Mouse (Mus musculus) midbrain, embryonic 10.5 days (tissue): ENCODE data around the gene Sh3gl3. TPM values are rescaled to one million over a fixed set of nuclear protein-coding genes. Genes with fewer than 3 reads are reported as not detected.

Source experiments
- DNase-seq: peaks from one replicate; pipeline ENCODE4 v3.0.0-alpha.2; 2017; ENCODE audit warnings: low spot score
- H3K27ac ChIP-seq: fragments of 300-500 bp; sonication (generic); replicated peaks from 2 replicates; pipeline ENCODE4 v1.5.1; 2016; ENCODE audit warnings: mild to moderate bottlenecking
- H3K27me3 ChIP-seq: fragments of 300-500 bp; sonication (generic); 2 replicates; pipeline ENCODE4 v1.6.1; 2016; ENCODE audit warnings: low read depth, mild to moderate bottlenecking; ENCODE audit not compliant: poor library complexity, severe bottlenecking
- H3K36me3 ChIP-seq: fragments of 300-500 bp; sonication (generic); 2 replicates; pipeline ENCODE4 v1.6.1; 2016; ENCODE audit warnings: mild to moderate bottlenecking, moderate library complexity
- H3K4me1 ChIP-seq: fragments of 300-500 bp; sonication (generic); 2 replicates; pipeline ENCODE4 v1.6.1; 2016
- H3K4me3 ChIP-seq: fragments of 300-500 bp; sonication (generic); 2 replicates; pipeline ENCODE4 v1.5.1; 2016; ENCODE audit warnings: mild to moderate bottlenecking, moderate library complexity
- H3K9me3 ChIP-seq: fragments of 300-500 bp; sonication (generic); replicated peaks from 2 replicates; pipeline ENCODE4 v1.6.1; 2016; ENCODE audit warnings: mild to moderate bottlenecking
- WGBS: fragments of 180-500 bp; shearing (Covaris S2); methylation state at CpG from one replicate; pipeline ENCODE4 v1.1.7; 2016; 5-methylcytosine and 5-hydroxymethylcytosine counted together
- polyA plus RNA-seq: library from polyadenylated mRNA; unstranded; fragments of >200 nt; fragmentation: Nextera tagmentation; extraction: Ambion mirVana; gene quantifications from 2 replicates; pipeline ENCODE4 v1.2.1, GENCODE M21; 2016

Gene Sh3gl3
- polyA plus RNA-seq, 1 experiment from 2014 or later = 5.0 TPM

GRCm38 (mm10) chr7:82327881-82328280 lies 154.2 kb downstream of the Sh3gl3 start:
- no peak for DNase-seq
- whole genome bisulfite sequencing = 78% methylated on average over 5 of the region's 5 CpGs
- Histone ChIP-seq H3K9me3 (no peaks in the 10 kb centered on the region), H3K27ac (no peak overlapping the region), H3K4me1 (no peaks in the 10 kb centered on the region), H3K4me3 (no peak overlapping the region), H3K27me3 (0 out of 2 replicates have a peak, but pooled peaks cover 3% of the 10 kb centered on the region), H3K36me3 (no peaks in the 10 kb centered on the region)

DNA sequence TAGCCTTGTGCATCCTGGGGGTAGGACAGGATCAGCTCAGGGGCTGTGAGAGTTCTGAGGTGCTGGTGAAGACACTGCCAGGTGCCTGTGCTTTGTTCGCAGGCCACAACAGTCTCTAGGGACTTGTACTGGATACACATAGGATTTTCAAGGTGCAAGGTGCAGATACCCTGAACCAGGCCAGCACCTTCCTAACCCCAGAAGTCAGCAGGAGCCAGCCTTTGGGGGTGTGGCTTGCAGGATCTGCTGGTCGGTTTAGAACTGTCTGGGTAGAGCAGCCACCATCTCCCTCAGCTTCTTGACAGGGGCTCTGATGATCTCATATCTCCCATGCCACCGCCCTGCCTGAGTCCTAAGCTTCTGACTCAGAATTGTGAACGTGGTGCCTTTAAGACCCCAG lies 156.2 kb downstream of the Sh3gl3 start:
- no peak overlapping the region for H3K4me3 ChIP-seq
- no peaks in the 10 kb centered on the region for H3K4me1 ChIP-seq
- H3K36me3 ChIP-seq = no peaks in the 10 kb centered on the region
- peaks cover 21% of the 10 kb centered on the region for H3K27me3 ChIP-seq
- 68% methylated on average over 4 of the region's 4 CpGs for WGBS
- H3K27ac ChIP-seq = no peak overlapping the region
- no peak for DNase-seq
- H3K9me3 ChIP-seq = no peaks in the 10 kb centered on the region

DNA sequence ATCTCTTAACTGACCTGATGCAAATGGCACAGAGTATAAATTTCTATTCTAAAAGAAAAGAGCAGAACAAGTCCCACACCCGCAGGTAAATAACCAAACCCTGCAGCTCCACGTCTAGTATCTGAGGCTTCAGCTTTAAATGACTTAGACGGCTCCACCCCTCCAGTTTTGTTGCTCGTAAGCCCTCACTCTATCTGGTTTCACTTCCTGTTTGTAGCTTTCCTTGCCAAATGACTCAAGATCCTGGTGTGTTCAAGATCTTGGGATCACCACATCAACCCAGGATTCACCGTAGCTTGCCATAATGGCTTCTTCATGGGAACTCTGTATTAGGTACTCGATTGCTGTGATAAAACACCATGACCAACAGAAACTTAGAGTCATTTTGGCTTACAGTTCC lies 157.2 kb downstream of the Sh3gl3 start:
- Histone ChIP-seq H3K36me3 (no peaks in the 10 kb centered on the region), H3K27me3 (peaks cover 31% of the 10 kb centered on the region), H3K4me3 (no peak overlapping the region), H3K4me1 (peaks cover 9% of the 10 kb centered on the region), H3K27ac (no peak overlapping the region), H3K9me3 (no peaks in the 10 kb centered on the region)
- DNase-seq = no peak
- 80% methylated on average over 6 of the region's 6 CpGs for WGBS

GRCm38 (mm10) chr7:82334000-82334399 lies 160.4 kb downstream of the Sh3gl3 start:
- WGBS = 78% methylated on average over 1 of the region's 1 CpGs
- no peaks in the 10 kb centered on the region for H3K9me3 ChIP-seq
- no peak for DNase-seq
- peaks cover 16% of the 10 kb centered on the region for H3K4me1 ChIP-seq
- no peak overlapping the region for H3K27ac ChIP-seq
- no peaks in the 10 kb centered on the region for H3K36me3 ChIP-seq
- peaks cover 57% of the 10 kb centered on the region for H3K27me3 ChIP-seq
- no peak overlapping the region for H3K4me3 ChIP-seq

DNA sequence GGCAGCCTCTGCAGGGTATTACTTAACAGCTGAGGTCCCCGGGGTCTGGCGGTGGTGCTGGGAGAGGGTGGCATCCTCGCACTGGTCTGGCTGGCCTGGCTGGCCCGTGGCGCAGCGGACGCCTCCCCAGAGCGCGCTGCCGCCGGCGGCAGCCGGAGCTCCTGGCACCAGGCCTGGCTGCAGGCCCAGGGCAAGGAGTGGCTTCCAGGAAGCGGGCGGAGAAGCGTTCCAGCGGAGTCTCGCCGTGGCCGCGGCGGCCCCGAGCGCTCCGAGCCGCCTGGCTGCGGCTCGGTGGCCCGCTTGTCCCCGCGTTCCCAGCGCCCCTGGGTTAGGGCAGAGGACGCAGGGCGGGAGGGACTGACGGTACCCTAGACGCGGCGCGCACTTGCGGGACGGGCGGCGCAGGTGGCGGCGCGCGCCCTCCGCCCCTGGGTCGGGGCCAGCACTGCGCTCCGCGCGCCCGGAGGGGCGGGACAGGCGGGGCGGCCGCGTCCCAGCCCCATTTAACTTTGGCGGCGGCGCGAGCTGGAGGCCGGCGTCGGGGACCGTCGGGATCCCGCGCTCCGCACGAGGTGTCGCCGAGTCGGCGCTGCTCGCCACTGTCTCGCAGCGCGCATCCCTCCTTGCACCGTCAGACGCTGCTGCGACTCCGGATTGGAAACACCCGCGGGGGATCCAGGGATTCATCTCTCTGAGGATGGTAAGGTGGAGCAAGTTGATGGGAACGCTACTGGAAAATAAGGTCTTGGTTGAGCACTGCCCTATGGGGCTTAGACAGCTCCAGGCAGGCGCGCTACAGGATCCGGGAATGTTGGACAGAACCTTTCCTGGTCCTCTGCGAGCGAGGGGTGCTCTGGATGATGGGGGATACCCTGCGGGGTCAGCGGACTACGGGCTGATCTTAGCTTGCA lies 161.8 kb downstream of the Sh3gl3 start, which contains the start of gene Adamtsl3:
Gene Adamtsl3, plus strand, starts transcription at position 484 of the 911 bp plus-strand sequence.
- Histone ChIP-seq H3K36me3 (no peaks in the 10 kb centered on the region), H3K27me3 (peaks cover 57% of the 10 kb centered on the region), H3K4me1 (peaks cover 16% of the 10 kb centered on the region), H3K9me3 (no peaks in the 10 kb centered on the region), H3K4me3 (peak within 1 kb of the TSS; percentile 58), H3K27ac (no peak within 1 kb of the TSS; the same call in 1 of the 2 replicates)
- DNase-seq = peak; percentile 50
- 1% methylated on average over 95 of the region's 95 CpGs for WGBS

DNA sequence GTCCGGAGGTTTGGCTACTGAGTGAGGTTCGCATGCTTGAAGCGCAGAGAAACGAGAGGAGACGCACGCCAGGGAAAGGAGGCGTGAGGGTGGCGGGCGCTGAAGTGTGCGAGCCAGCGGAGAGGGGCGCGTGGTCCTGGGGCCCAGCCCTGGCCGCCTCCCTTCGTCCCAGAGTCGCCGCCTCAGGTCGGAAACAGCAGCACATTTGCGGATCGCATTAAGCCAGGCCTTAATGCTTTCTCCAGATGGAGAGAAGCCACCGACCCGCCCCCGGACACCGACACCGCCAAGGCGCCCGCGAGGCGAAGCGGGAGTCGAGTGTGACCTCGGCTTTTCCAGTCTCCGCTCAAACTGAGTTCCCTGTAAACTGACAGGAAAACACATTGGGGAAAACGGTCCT lies 162.5 kb downstream of the Sh3gl3 start:
- no peaks in the 10 kb centered on the region for H3K36me3 ChIP-seq
- WGBS = 1% methylated on average over 34 of the region's 34 CpGs
- H3K9me3 ChIP-seq = no peaks in the 10 kb centered on the region
- no peak for DNase-seq
- peaks cover 57% of the 10 kb centered on the region for H3K27me3 ChIP-seq
- H3K4me3 ChIP-seq = peak overlapping the region; percentile 58
- no peak overlapping the region for H3K27ac ChIP-seq
- H3K4me1 ChIP-seq = peaks cover 16% of the 10 kb centered on the region

DNA sequence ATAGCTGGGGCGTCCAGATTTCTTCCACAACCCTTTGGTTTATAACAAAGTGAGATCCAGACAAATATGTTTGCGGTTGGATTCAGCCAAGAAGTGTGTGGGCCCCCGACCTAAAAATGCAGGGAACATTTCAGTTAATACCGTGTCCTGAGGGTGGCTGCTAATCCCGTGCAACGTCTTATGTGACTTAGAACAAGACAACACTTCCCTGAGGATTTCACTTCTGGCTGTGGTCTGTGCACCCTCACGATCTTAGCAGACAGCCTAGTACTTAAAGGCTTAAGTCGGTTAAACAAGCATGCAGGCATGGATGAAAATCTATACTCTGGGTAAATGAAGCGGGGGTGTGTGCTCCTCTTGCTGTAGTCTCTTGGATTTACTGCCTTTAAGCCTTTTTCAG lies 164.5 kb downstream of the Sh3gl3 start:
- H3K4me3 ChIP-seq = no peak overlapping the region
- 88% methylated on average over 9 of the region's 9 CpGs for WGBS
- peaks cover 52% of the 10 kb centered on the region for H3K27me3 ChIP-seq
- DNase-seq = no peak
- no peak overlapping the region for H3K27ac ChIP-seq
- peaks cover 19% of the 10 kb centered on the region for H3K4me1 ChIP-seq
- H3K9me3 ChIP-seq = no peaks in the 10 kb centered on the region
- no peaks in the 10 kb centered on the region for H3K36me3 ChIP-seq

- Histone ChIP-seq H3K27me3 (peaks cover 49% of the 10 kb centered on the region), H3K36me3 (no peaks in the 10 kb centered on the region), H3K27ac (no peak overlapping the region), H3K4me3 (no peak overlapping the region), H3K9me3 (no peaks in the 10 kb centered on the region), H3K4me1 (peaks cover 19% of the 10 kb centered on the region)
- WGBS = 85% methylated on average over 4 of the region's 4 CpGs
- no peak for DNase-seq
Measured at GRCm38 (mm10) chr7:82338532-82338931, 164.9 kb downstream of the Sh3gl3 start.

DNA sequence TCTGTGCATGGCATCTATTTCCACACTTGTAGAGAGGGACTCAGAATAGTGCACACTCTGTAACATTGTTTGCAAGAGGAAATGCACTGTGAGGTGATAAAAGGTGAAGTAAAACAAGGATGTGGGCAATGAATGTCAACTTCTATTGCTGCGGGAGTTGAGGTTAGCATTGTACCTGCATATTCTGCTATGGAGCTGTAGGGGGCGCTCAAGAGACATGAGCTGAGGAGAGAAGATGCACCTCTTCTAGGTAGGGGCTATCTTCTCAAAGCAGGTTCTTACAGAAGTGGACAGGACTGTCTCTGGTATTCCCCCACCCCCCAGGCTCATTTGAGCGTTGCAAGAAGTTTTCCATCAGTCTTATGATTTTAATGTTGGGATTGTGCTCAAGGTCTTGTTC lies 165.6 kb downstream of the Sh3gl3 start:
- DNase-seq = no peak
- Histone ChIP-seq H3K4me3 (no peak overlapping the region), H3K4me1 (peaks cover 19% of the 10 kb centered on the region), H3K27ac (no peak overlapping the region), H3K36me3 (no peaks in the 10 kb centered on the region), H3K27me3 (peaks cover 42% of the 10 kb centered on the region), H3K9me3 (no peaks in the 10 kb centered on the region)
- WGBS = 51% methylated on average over 3 of the region's 3 CpGs

- H3K27me3 ChIP-seq = peaks cover 20% of the 10 kb centered on the region
- no peak overlapping the region for H3K4me3 ChIP-seq
- peaks cover 3% of the 10 kb centered on the region; the same call in 1 of the 2 replicates for H3K4me1 ChIP-seq
- no peaks in the 10 kb centered on the region for H3K9me3 ChIP-seq
- H3K36me3 ChIP-seq = no peaks in the 10 kb centered on the region
- H3K27ac ChIP-seq = no peak overlapping the region
- WGBS = 55% methylated on average over 8 of the region's 8 CpGs
- DNase-seq = no peak
Measured at GRCm38 (mm10) chr7:82341476-82341875, 167.8 kb downstream of the Sh3gl3 start.

- no peak overlapping the region for H3K27ac ChIP-seq
- no peaks in the 10 kb centered on the region for H3K4me1 ChIP-seq
- 92% methylated on average over 2 of the region's 2 CpGs for WGBS
- no peaks in the 10 kb centered on the region for H3K27me3 ChIP-seq
- H3K36me3 ChIP-seq = no peaks in the 10 kb centered on the region
- no peak for DNase-seq
- no peaks in the 10 kb centered on the region for H3K9me3 ChIP-seq
- no peak overlapping the region for H3K4me3 ChIP-seq
Measured at GRCm38 (mm10) chr7:82346706-82347105, 173.1 kb downstream of the Sh3gl3 start.

- H3K27me3 ChIP-seq = no peaks in the 10 kb centered on the region
- H3K9me3 ChIP-seq = no peaks in the 10 kb centered on the region
- no peak overlapping the region for H3K4me3 ChIP-seq
- H3K27ac ChIP-seq = no peak overlapping the region
- no peaks in the 10 kb centered on the region for H3K36me3 ChIP-seq
- WGBS = 84% methylated on average over 7 of the region's 7 CpGs
- DNase-seq = no peak
- peaks cover 6% of the 10 kb centered on the region for H3K4me1 ChIP-seq
Measured at GRCm38 (mm10) chr7:82349796-82350195, 176.2 kb downstream of the Sh3gl3 start.

DNA sequence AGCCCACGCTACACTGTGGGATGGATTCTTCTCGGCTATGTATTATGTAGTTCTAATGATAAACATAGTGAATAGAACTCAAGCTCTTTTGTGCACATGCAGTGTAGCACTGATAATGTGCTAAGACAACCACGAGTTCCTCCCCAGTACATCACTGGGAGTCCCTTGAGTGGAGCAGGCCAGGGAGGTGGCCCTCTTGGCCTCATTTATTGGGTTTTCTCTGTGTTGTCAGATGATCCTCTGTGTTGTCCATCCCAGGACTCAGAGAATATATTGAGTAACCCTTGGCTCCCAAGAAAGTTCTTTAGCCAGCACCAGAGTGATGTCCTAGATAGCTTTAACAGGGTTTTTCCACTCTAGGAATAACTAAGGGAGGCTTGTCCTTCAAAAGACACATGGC lies 176.8 kb downstream of the Sh3gl3 start:
- Histone ChIP-seq H3K36me3 (no peaks in the 10 kb centered on the region), H3K4me1 (peaks cover 6% of the 10 kb centered on the region), H3K27ac (no peak overlapping the region), H3K9me3 (no peaks in the 10 kb centered on the region), H3K4me3 (no peak overlapping the region), H3K27me3 (no peaks in the 10 kb centered on the region)
- WGBS = 85% methylated on average over 3 of the region's 3 CpGs
- DNase-seq = no peak
